Comparison of ENCODE assay signal across 13 mouse cellular contexts in the genomic region with DNA sequence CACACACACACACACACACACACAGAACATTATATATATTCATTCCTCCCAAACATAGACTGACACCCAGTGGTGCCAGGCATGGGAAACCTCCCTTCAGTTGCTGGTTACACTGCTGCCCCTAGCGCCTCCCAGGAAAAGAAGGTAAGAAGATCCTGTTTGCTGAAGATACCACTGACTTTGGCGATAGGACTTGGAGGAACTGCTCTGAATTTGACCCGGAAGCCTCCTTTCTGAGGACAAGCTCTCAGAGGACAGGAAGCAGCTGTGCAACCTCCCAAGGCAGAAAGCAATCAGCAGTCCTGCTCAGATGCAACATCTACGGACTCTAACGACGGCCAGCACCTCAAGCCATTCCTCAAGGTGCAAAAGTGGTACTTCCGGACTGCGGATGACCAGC.
DNase-seq lines count a peak whose midpoint lies in the region; ATAC-seq and TF ChIP-seq lines count a peak whose summit lies in the region.
"Had no signal": no experiment of that assay in that cellular context is flagged by ENCODE, and none has a peak within 500 bp of the region (broad histone marks: within the 10 kb centered on the region; RNA-seq: fewer than 3 reads in every experiment).

No protein-coding gene starts in this region.

- TF ChIP-seq CTCF in gastrocnemius, adult 2 months (IDR thresholded peaks at IDR 0.05) = peak; percentile 32
- TF ChIP-seq CTCF in liver, adult 2 months (IDR thresholded peaks at IDR 0.05; ENCODE audit: low read depth, low read length) = 0 out of 2 replicates have a peak, but pooled peaks have one; percentile 7

- intact Hi-C loops in gastrocnemius, adult 2 months (cut with DNase I) = no loop called here

- WGBS in liver, adult 2 months = 71% methylated on average over 8 of the region's 8 CpGs
- 41% methylated on average over 8 of the region's 8 CpGs for WGBS in liver, embryonic 12.5 days (ENCODE audit: insufficient replicate concordance)
- WGBS in hindbrain, embryonic 13.5 days = 82% methylated on average over 8 of the region's 8 CpGs

- no peak overlapping the region for H3K4me3 ChIP-seq in gastrocnemius, adult 2 months
- H3K4me3 ChIP-seq in liver, adult 2 months (ENCODE audit: insufficient read depth, low read depth, low read length) = no peak overlapping the region
- H3K4me3 ChIP-seq in liver, embryonic 12.5 days = no peak overlapping the region
- no peak overlapping the region for H3K4me3 ChIP-seq in hindbrain, embryonic 13.5 days
- H3K4me3 ChIP-seq: forebrain, embryonic 10.5 days had no signal

- no peak overlapping the region for H3K9ac ChIP-seq in liver, adult 2 months (ENCODE audit: low read depth, low read length)
- no peak overlapping the region for H3K9ac ChIP-seq in liver, embryonic 12.5 days
- H3K9ac ChIP-seq in hindbrain, embryonic 13.5 days = no peak overlapping the region

- no peak overlapping the region for H3K4me2 ChIP-seq in liver, embryonic 12.5 days
- H3K4me2 ChIP-seq in hindbrain, embryonic 13.5 days = no peak overlapping the region

- H3K79me2 ChIP-seq in liver, adult 2 months (ENCODE audit: control insufficient read depth, insufficient read depth, low read length) = no peaks in the 10 kb centered on the region

- H3K36me3 ChIP-seq in liver, adult 2 months (ENCODE audit: control insufficient read depth, insufficient read depth, low read length) = no peaks in the 10 kb centered on the region
- no peaks in the 10 kb centered on the region for H3K36me3 ChIP-seq in liver, embryonic 12.5 days
- H3K36me3 ChIP-seq in hindbrain, embryonic 13.5 days = no peaks in the 10 kb centered on the region
- H3K36me3 ChIP-seq: forebrain, embryonic 10.5 days had no signal

- no peaks in the 10 kb centered on the region for H3K27me3 ChIP-seq in liver, adult 2 months (ENCODE audit: control insufficient read depth, insufficient read depth, low read length)
- no peaks in the 10 kb centered on the region for H3K27me3 ChIP-seq in liver, embryonic 12.5 days (replicated peaks)
- no peaks in the 10 kb centered on the region for H3K27me3 ChIP-seq in hindbrain, embryonic 13.5 days

- ATAC-seq in liver, embryonic 12.5 days = no peak
- ATAC-seq in hematopoietic stem cell, adult 5-6 weeks (replicated peaks in 1 of 2; ENCODE audit: insufficient read depth in 1 of 2, low FRiP score in 2 of 2, low TSS enrichment in 1 of 2, low read depth in 1 of 2, poor library complexity in 2 of 2, severe bottlenecking in 2 of 2) = peak; percentile 27 to 32; a peak in 2 of 4 replicates
- ATAC-seq in hindbrain, embryonic 13.5 days (ENCODE audit: low FRiP score) = no peak

- TF ChIP-seq POLR2A in liver, adult 2 months (IDR thresholded peaks at IDR 0.05; ENCODE audit: extremely low read depth, insufficient read depth, low read length) = no peak

- no peak overlapping the region for H3K27ac ChIP-seq in gastrocnemius, adult 2 months
- no peak overlapping the region for H3K27ac ChIP-seq in liver, adult 2 months (replicated peaks; ENCODE audit: insufficient read depth, low read depth, low read length)
- no peak overlapping the region for H3K27ac ChIP-seq in liver, embryonic 12.5 days
- no peak overlapping the region for H3K27ac ChIP-seq in hindbrain, embryonic 13.5 days
- H3K27ac ChIP-seq: forebrain, embryonic 10.5 days had no signal

- H3K9me3 ChIP-seq in liver, embryonic 12.5 days (replicated peaks) = no peaks in the 10 kb centered on the region
- H3K9me3 ChIP-seq in hindbrain, embryonic 13.5 days = no peaks in the 10 kb centered on the region
- H3K9me3 ChIP-seq: forebrain, embryonic 10.5 days had no signal

- no peak for DNase-seq in gastrocnemius, adult 2 months
- no peak for DNase-seq in gastrocnemius, adult 18-20 months (ENCODE audit: low spot score)
- DNase-seq in liver, adult 2 months (ENCODE audit: extremely low read depth, low read depth, low spot score) = no peak
- peak; percentile 65 for DNase-seq in thymus, postnatal 0 days (ENCODE audit: low spot score)
- DNase-seq in right cerebral cortex, postnatal 4 days = no peak
- DNase-seq: adrenal gland, adult 8-10 months; cerebellum, adult 11 months; gastrocnemius, postnatal 10 days; left cerebral cortex, postnatal 4 days had no signal

- H3K4me1 ChIP-seq in liver, adult 2 months (ENCODE audit: control insufficient read depth, insufficient read depth, low read length) = no peaks in the 10 kb centered on the region
- H3K4me1 ChIP-seq in liver, embryonic 12.5 days = peaks cover 18% of the 10 kb centered on the region
- peaks cover 13% of the 10 kb centered on the region for H3K4me1 ChIP-seq in hindbrain, embryonic 13.5 days (replicated peaks)

Comparison
In these comparisons a context has a peak if more than half of its experiments do, and no peak if none do; other contexts are left out.
1. ATAC-seq: peak in hematopoietic stem cell, adult 5-6 weeks (2 of 2); none in liver, embryonic 12.5 days (single experiment) and hindbrain, embryonic 13.5 days (single experiment).